Comparison of ENCODE assay signal across 8 mouse cellular contexts in the genomic region with DNA sequence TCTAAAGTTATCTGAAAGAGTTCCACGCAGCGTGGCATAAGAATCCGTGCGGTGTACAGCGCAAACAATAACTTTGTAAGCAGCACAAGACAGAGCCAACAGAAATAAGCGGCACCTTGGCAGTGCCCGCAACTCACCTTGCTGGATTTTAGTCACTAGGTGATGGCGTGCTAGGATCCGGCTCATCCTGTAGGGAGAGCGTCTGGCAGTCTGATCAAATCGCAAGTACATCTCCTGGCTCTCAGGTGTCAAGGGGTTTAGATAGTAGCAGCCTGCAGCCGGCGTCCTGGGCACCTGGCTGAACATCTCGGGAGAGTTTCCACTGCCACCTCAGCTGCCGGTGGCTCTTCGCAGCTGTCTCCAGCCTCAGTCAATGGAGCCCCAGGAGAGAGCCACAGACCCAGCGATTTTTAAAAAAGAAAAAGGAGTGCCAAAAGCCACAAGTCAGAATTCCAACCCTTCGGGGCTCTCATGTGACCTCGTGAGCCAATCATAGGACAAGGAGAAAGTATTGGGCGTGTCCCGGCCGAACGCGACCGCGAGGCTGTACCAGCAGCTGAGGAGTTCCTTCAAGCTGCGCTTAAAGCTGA. TPM values are rescaled to one million over a fixed set of nuclear protein-coding genes. Genes with fewer than 3 reads are reported as not detected.
A peak's percentile ranks its signal among the peaks of the same experiment; 100 is the strongest.
DNase-seq lines count a peak whose midpoint lies in the region; TF ChIP-seq lines count a peak whose summit lies in the region.

No protein-coding gene starts in this region.

- peak overlapping the region; percentile 69 for H3K27ac ChIP-seq in limb, embryonic 10.5 days
- peak overlapping the region; percentile 76 for H3K27ac ChIP-seq in small intestine, adult 2 months (ENCODE audit: insufficient read depth, low read depth, low read length)

- TF ChIP-seq CTCF in small intestine, adult 2 months (IDR thresholded peaks at IDR 0.05; ENCODE audit: extremely low read depth, insufficient read length, insufficient replicate concordance, low read depth, low read length), result peak; percentile 7; the same call in 1 of the 2 replicates

- no peaks in the 10 kb centered on the region for H3K9me3 ChIP-seq in limb, embryonic 10.5 days (replicated peaks)

- H3K4me3 ChIP-seq in limb, embryonic 10.5 days, result peak overlapping the region; percentile 62
- peak overlapping the region; percentile 95 for H3K4me3 ChIP-seq in small intestine, adult 2 months (ENCODE audit: low read depth, low read length)

- WGBS in limb, embryonic 10.5 days, result 4% methylated on average over 27 of the region's 27 CpGs
- WGBS in small intestine, adult 2 months, result under 1% methylated on average over 27 of the region's 27 CpGs

- H3K27me3 ChIP-seq in limb, embryonic 10.5 days (ENCODE audit: low read depth, poor library complexity, severe bottlenecking), result no peaks in the 10 kb centered on the region
- no peaks in the 10 kb centered on the region for H3K27me3 ChIP-seq in small intestine, adult 2 months (ENCODE audit: control insufficient read depth, insufficient read depth, low read length)

- peak; percentile 66 for DNase-seq in ZHBTc4 (ENCODE audit: low read depth, low spot score)
- peak; percentile 90 for DNase-seq in embryo, embryonic 10 days (ENCODE audit: low spot score)
- peak; percentile 46 to 47 for DNase-seq in gastrocnemius, postnatal 36 days
- DNase-seq in induced T-regulatory cell, adult 2 months (ENCODE audit: low read depth), result peak; percentile 10
- peak; percentile 85 for DNase-seq in limb, embryonic 10.5 days (ENCODE audit: low spot score)
- DNase-seq in mesoderm, embryonic 11.5 days (ENCODE audit: low read depth, low spot score), result peak; percentile 87
- DNase-seq in spleen, adult 12 weeks (ENCODE audit: low spot score), result no peak

- intact Hi-C loops in gastrocnemius, postnatal 36 days (cut with DNase I), result loop anchor here (5.0 kb wide), 1 partner anchor 48 kb away; no protein-coding TSS in a partner anchor

- no peaks in the 10 kb centered on the region for H3K36me3 ChIP-seq in limb, embryonic 10.5 days
- no peaks in the 10 kb centered on the region for H3K36me3 ChIP-seq in small intestine, adult 2 months (ENCODE audit: control insufficient read depth, insufficient read depth, low read length)

- H3K4me1 ChIP-seq in limb, embryonic 10.5 days, result peaks cover 9% of the 10 kb centered on the region; the same call in 1 of the 2 replicates
- H3K4me1 ChIP-seq in small intestine, adult 2 months (ENCODE audit: control insufficient read depth, insufficient read depth, insufficient read length, low read length), result no peaks in the 10 kb centered on the region

- no peak for TF ChIP-seq POLR2A in small intestine, adult 2 months (IDR thresholded peaks at IDR 0.05; ENCODE audit: low read depth, low read length)

RNA-seq across cellular contexts. Expression of gene Stard13, which starts 43.8 kb away (rescaled TPM):
- 1 to 10 TPM; 5.9 to 6.1 TPM for total RNA-seq in gastrocnemius, postnatal 36 days (2021)
- polyA plus RNA-seq in limb, embryonic 10.5 days (2016; fragmentation: Nextera tagmentation; extraction: Ambion mirVana), result 1.8 and 3.4 TPM in 2 replicates
- 4.7 and 4.9 TPM in 2 replicates for polyA plus RNA-seq in small intestine, adult 2 months (2012; rRNA removed)
